Mouse (Mus musculus): Measurements from ENCODE around the gene Rfc3. TPM values are rescaled to one million over a fixed set of nuclear protein-coding genes. Genes with fewer than 3 reads are reported as not detected.
"Not testable (repeated sequence)": the region's sequence is repeated elsewhere in the genome, so short reads cannot be mapped to it uniquely, and the experiment has no call there.

The Rfc3 gene
- 66.6 and 67.0 TPM in 2 replicates for polyA plus RNA-seq (2014; fragmentation: Nextera tagmentation; extraction: Ambion mirVana)

DNA sequence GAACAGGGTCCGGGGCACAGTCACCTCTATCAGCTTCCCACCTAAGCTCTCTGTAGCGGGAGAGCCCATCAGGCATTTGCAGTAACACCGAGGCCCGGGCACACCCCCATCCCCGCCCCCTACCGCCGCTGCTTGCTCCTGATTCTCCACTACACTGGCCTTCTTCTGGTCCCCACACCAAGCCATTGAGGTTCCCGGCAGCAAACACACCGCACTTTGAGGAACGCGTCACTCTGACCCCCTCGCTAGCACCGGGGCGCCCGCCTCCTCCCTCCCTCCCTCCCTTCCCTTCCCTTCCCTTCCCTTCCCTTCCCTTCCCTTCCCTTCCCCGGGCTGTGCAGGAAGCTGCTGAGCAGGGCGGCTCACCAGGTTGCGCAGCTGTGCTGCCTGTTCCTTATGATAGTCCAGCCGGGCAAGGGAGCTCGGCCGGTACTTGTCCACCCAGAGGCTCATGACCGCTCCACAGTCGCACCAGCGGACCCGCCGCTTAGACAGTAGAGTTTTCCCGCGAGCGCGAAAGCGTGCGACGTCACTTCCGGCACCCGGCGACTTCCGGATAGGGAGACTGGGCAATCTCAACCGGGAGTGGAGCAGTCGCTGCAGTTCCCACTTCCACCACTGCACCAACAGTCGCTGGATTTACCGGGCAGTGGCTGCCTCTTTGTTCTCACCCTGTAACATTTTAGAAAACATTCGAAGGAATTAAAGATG, at the start of gene Rfc3:
TSS of gene Rfc3 (minus strand) at position 543 of the 711 bp plus-strand sequence.
- Histone ChIP-seq H3K9me3 (ENCODE audit: control insufficient read depth, low read length) (no peaks in the 10 kb centered on the region), H3K4me3 (replicated peaks; ENCODE audit: low read length) (peak within 1 kb of the TSS; percentile 68), H3K27ac (peak within 1 kb of the TSS; percentile 81), H3K9ac (peak within 1 kb of the TSS; percentile 76), H3K4me1 (replicated peaks; ENCODE audit: control insufficient read depth, insufficient read depth, low read length) (peaks cover 12% of the 10 kb centered on the region), H3K27me3 (ENCODE audit: control insufficient read depth, insufficient read depth, low read length) (no peaks in the 10 kb centered on the region), H3K4me2 (replicated peaks) (peak within 1 kb of the TSS; percentile 72), H3K36me3 (replicated peaks; ENCODE audit: control insufficient read depth, insufficient read depth) (peaks cover 38% of the 10 kb centered on the region)
- peak; percentile 98 for DNase-seq (ENCODE audit: low spot score)
- peak; percentile 99 for ATAC-seq (ENCODE audit: low FRiP score)
- 1% methylated on average over 39 of the region's 42 CpGs for whole genome bisulfite sequencing

DNA sequence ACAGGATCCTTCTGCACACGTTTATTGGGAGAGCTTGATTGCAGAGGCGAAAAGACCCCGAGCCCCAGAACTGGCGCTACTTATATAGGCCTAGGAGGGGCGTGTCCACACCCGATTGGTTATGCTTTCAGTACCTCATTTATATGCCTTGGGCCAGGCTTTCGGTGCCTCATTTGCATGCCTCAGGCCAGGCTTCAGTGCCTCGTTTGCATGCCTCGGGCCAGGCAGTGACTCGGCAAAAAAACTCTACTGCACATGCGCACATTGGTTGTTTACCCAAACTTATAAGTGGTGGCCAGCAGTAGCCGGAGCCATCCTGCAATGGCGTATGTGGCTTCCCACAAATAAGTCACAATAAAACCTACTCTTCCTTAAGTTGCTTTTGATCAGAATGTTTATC, 42.6 kb upstream of the Rfc3 start:
- H3K9me3 ChIP-seq (ENCODE audit: control insufficient read depth, low read length); H3K4me3 ChIP-seq (replicated peaks; ENCODE audit: low read length); H3K36me3 ChIP-seq (replicated peaks; ENCODE audit: control insufficient read depth, insufficient read depth); H3K27ac ChIP-seq; ATAC-seq (ENCODE audit: low FRiP score); H3K27me3 ChIP-seq (ENCODE audit: control insufficient read depth, insufficient read depth, low read length); H3K4me2 ChIP-seq (replicated peaks); H3K4me1 ChIP-seq (replicated peaks; ENCODE audit: control insufficient read depth, insufficient read depth, low read length); H3K9ac ChIP-seq; DNase-seq (ENCODE audit: low spot score): not testable (repeated sequence)
- 88% methylated on average over 13 of the region's 13 CpGs for WGBS

DNA sequence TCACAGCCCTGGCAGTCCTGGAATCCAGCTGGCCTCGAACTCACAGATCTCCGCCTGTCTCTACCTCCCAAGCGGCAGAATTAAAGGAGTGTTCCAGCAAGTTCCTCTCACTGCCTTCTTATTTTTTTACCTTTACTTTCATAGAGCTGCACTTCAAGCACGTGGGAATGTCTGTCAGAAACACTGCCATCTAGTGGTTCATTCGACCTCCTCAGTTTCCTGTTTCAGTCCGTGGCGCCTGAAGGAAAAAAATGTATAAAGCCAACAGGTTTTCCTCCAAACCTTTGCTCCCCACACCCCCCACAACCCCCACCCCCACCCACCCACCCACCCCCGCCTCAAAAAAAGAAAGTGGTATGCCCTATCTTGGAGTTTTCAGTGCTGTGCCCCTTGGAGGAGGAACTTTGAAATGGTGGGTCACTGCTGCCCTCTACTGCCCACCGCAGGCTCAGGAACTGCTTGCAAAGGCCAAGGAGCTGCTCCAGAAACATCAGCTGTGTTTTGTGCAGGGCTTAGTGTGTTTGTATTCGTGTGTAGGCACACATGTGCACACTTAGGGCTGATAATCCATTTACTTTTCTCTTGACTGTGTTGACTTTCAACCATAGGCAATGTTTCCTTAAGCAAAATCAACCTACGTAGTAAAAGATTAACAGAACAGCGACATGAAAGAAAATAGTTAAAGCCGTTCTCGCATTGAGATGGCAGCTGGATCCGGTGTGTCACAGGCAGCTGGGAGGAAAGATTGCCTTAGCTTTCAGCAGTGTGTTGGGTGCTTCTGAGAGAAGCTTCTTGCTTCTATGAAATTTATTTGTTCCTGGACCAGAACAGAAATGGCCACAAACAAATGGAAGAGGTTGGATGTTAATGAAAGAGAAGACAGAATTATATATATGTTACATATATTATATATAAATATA, 35.8 kb upstream of the Rfc3 start:
- H3K27ac ChIP-seq = no peak overlapping the region
- ATAC-seq (ENCODE audit: low FRiP score) (peak; percentile 93), DNase-seq (ENCODE audit: low spot score) (peak; percentile 83)
- H3K4me2 ChIP-seq (replicated peaks) = peak overlapping the region; percentile 40
- H3K4me1 ChIP-seq (replicated peaks; ENCODE audit: control insufficient read depth, insufficient read depth, low read length) = no peaks in the 10 kb centered on the region
- no peaks in the 10 kb centered on the region for H3K36me3 ChIP-seq (replicated peaks; ENCODE audit: control insufficient read depth, insufficient read depth)
- H3K27me3 ChIP-seq (ENCODE audit: control insufficient read depth, insufficient read depth, low read length) = no peaks in the 10 kb centered on the region
- 0 out of 2 replicates have a peak overlapping the region, but pooled peaks have one; percentile 12 for H3K9ac ChIP-seq
- 25% methylated on average over 15 of the region's 15 CpGs for WGBS
- H3K9me3 ChIP-seq (ENCODE audit: control insufficient read depth, low read length) = no peaks in the 10 kb centered on the region
- H3K4me3 ChIP-seq (replicated peaks; ENCODE audit: low read length) = no peak overlapping the region

DNA sequence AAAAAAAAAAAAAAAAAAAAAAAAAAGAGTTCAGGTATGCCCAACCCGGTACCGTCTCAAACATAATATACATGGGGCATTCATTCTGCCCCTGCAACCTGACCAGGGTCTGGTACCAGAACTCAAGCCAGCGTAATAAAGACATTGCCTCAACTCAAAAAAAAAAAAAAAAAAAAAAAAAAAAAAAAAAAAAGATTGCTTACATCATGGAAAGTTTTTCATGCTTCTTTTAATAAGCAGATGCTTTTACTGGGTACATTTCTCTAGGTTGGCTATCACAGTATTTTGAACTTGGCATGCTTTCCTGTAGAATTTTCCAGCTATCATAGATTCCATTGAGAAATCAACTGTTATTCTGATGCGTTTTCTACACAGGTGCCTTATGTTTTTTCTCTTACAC, 11.2 kb upstream of the Rfc3 start:
- no peaks in the 10 kb centered on the region for H3K4me1 ChIP-seq (replicated peaks; ENCODE audit: control insufficient read depth, insufficient read depth, low read length)
- no peak overlapping the region for H3K4me3 ChIP-seq (replicated peaks; ENCODE audit: low read length)
- no peaks in the 10 kb centered on the region for H3K36me3 ChIP-seq (replicated peaks; ENCODE audit: control insufficient read depth, insufficient read depth)
- H3K9me3 ChIP-seq (ENCODE audit: control insufficient read depth, low read length) = no peaks in the 10 kb centered on the region
- 92% methylated on average over 4 of the region's 4 CpGs for WGBS
- H3K4me2 ChIP-seq (replicated peaks) = no peak overlapping the region
- DNase-seq (ENCODE audit: low spot score) = peak; percentile 2
- H3K27me3 ChIP-seq (ENCODE audit: control insufficient read depth, insufficient read depth, low read length) = no peaks in the 10 kb centered on the region
- no peak overlapping the region for H3K9ac ChIP-seq
- no peak for ATAC-seq (ENCODE audit: low FRiP score)
- H3K27ac ChIP-seq = no peak overlapping the region

DNA sequence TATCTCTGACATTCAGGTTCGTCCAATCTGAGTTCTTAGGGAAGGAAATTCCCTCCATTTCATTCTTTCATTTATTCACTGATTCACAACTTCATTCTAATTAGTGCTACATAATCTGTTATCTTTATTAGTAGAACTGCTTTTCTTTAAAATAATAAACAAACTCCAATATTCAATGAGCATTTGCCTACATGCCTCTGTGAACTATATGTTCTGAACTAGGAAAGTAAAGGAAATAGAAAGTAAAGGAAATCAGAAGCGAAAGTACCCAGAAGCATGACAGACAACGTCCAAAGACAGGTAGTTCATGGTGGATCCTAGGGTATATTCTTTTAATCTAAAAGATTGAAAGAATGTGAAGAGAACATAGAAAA, 356 bp upstream of the Rfc3 start:
- 66% methylated on average over 3 of the region's 3 CpGs for WGBS

DNA sequence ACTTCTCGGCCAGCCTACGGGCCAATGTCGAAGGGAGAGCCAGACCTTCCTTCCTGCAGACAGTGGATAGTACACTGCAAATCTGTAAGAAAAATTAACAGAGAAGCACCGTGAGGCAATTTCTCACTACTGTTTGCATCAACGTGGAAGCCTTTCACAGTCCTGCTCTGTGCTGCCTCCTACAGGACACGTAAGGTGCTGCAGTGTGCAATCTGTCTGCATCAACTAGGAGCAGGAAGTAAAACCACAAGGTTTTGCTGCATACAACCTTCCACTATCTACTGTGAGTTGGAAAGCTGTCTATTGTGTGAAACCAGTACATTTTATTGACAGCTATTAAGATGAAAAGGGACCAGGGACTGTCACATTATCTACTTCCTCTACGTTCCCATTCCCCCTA, 6.2 kb downstream of the Rfc3 start:
- Histone ChIP-seq H3K27me3 (ENCODE audit: control insufficient read depth, insufficient read depth, low read length) (no peaks in the 10 kb centered on the region), H3K9me3 (ENCODE audit: control insufficient read depth, low read length) (no peaks in the 10 kb centered on the region), H3K36me3 (replicated peaks; ENCODE audit: control insufficient read depth, insufficient read depth) (peaks cover 98% of the 10 kb centered on the region), H3K27ac (no peak overlapping the region), H3K4me3 (replicated peaks; ENCODE audit: low read length) (no peak overlapping the region), H3K9ac (no peak overlapping the region), H3K4me2 (replicated peaks) (no peak overlapping the region), H3K4me1 (replicated peaks; ENCODE audit: control insufficient read depth, insufficient read depth, low read length) (peaks cover 7% of the 10 kb centered on the region)
- 94% methylated on average over 7 of the region's 7 CpGs for WGBS
- no peak for ATAC-seq (ENCODE audit: low FRiP score)
- DNase-seq (ENCODE audit: low spot score) = no peak

More for the DNA sequence above, 356 bp upstream of the Rfc3 start:
- H3K27me3 ChIP-seq (ENCODE audit: control insufficient read depth, insufficient read depth, low read length) = no peaks in the 10 kb centered on the region
- H3K27ac ChIP-seq = peak overlapping the region; percentile 81
- H3K4me3 ChIP-seq (replicated peaks; ENCODE audit: low read length) = peak overlapping the region; percentile 68; the same call in 1 of the 2 replicates
- no peaks in the 10 kb centered on the region for H3K9me3 ChIP-seq (ENCODE audit: control insufficient read depth, low read length)
- peaks cover 32% of the 10 kb centered on the region for H3K36me3 ChIP-seq (replicated peaks; ENCODE audit: control insufficient read depth, insufficient read depth)
- H3K4me2 ChIP-seq (replicated peaks) = peak overlapping the region; percentile 72
- H3K4me1 ChIP-seq (replicated peaks; ENCODE audit: control insufficient read depth, insufficient read depth, low read length) = peaks cover 12% of the 10 kb centered on the region
- DNase-seq (ENCODE audit: low spot score) (no peak), ATAC-seq (ENCODE audit: low FRiP score) (no peak; the same call in 1 of the 2 replicates)
- H3K9ac ChIP-seq = peak overlapping the region; percentile 76

DNA sequence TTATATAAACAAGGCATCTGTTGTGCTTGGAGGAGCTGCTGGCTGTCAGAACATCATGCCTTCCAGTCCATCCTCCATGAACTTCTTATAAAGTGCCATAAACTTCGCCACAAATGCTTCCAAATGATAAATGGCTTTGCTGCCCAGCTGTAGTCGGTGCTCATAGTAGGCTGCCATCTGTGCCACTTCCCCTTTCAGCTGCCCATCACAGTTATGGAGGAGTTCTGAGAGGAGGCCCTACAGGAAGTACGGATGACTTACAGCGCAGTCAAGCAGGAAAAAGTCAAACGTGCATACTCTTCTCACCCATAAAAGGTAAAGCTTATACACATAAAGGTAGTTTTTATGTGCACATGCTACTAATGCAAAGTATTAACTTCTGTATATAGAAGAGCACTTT, 8.2 kb downstream of the Rfc3 start:
- DNase-seq (ENCODE audit: low spot score) (no peak), ATAC-seq (ENCODE audit: low FRiP score) (no peak)
- H3K27me3 ChIP-seq (ENCODE audit: control insufficient read depth, insufficient read depth, low read length) = no peaks in the 10 kb centered on the region
- H3K27ac ChIP-seq = no peak overlapping the region
- WGBS = 92% methylated on average over 5 of the region's 5 CpGs
- H3K4me3 ChIP-seq (replicated peaks; ENCODE audit: low read length) = no peak overlapping the region
- no peak overlapping the region for H3K4me2 ChIP-seq (replicated peaks)
- peaks cover 81% of the 10 kb centered on the region for H3K36me3 ChIP-seq (replicated peaks; ENCODE audit: control insufficient read depth, insufficient read depth)
- no peaks in the 10 kb centered on the region for H3K9me3 ChIP-seq (ENCODE audit: control insufficient read depth, low read length)
- no peaks in the 10 kb centered on the region for H3K4me1 ChIP-seq (replicated peaks; ENCODE audit: control insufficient read depth, insufficient read depth, low read length)
- H3K9ac ChIP-seq = no peak overlapping the region

DNA sequence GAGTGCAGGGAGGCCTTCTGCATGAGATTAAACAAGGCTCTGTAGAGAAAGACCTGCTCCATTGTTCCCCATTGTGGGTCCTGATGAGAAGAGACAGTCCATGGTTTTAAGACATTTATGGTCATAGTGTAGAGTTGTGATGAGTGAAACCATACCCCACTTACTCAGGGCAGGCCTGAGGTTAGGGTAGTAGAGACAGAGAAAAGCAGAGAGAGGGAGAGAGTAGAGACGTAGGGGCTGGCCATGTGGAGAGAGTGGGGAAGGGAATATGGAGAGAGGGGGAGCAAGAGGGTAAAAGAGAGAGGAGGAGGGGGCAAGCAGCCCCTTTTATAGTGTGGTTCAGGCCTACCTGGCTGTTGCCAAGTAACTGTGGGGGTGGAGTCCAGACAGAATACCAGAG, 8.9 kb downstream of the Rfc3 start:
- Histone ChIP-seq H3K27me3 (ENCODE audit: control insufficient read depth, insufficient read depth, low read length) (no peaks in the 10 kb centered on the region), H3K9me3 (ENCODE audit: control insufficient read depth, low read length) (no peaks in the 10 kb centered on the region), H3K36me3 (replicated peaks; ENCODE audit: control insufficient read depth, insufficient read depth) (peaks cover 73% of the 10 kb centered on the region), H3K4me3 (replicated peaks; ENCODE audit: low read length) (no peak overlapping the region), H3K4me1 (replicated peaks; ENCODE audit: control insufficient read depth, insufficient read depth, low read length) (no peaks in the 10 kb centered on the region), H3K27ac (no peak overlapping the region), H3K9ac (no peak overlapping the region), H3K4me2 (replicated peaks) (no peak overlapping the region)
- ATAC-seq (ENCODE audit: low FRiP score) = 0 out of 2 replicates have a peak, but pooled peaks have one; percentile 31
- no peak for DNase-seq (ENCODE audit: low spot score)
- WGBS = 100% methylated on average over 1 of the region's 1 CpGs

DNA sequence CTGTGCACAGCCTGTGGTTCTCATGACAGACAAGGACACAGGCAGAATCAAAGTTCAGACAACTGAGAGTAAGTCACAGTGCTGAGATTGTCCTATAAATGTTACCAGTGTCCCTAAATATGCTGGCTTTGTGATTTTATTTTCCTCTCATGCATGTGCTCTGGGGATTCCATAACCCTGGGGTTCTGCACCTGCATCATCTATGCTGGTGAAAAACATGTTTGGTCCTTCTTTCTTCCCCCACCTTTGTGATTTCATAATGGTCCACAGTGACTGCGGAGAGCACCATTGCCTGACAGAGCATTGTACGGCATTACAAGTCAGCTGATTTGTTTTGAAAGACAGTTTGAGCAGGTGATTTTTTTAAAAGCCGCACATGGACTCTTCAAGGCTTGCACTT, 45.1 kb downstream of the Rfc3 start, which contains the start of gene Vmn2r18:
TSS of gene Vmn2r18 (minus strand) at position 101 of the 400 bp plus-strand sequence.
- 87% methylated on average over 3 of the region's 3 CpGs for WGBS
- no peaks in the 10 kb centered on the region for H3K9me3 ChIP-seq (ENCODE audit: control insufficient read depth, low read length)
- no peaks in the 10 kb centered on the region for H3K4me1 ChIP-seq (replicated peaks; ENCODE audit: control insufficient read depth, insufficient read depth, low read length)
- H3K4me2 ChIP-seq (replicated peaks) = no peak within 1 kb of the TSS
- DNase-seq (ENCODE audit: low spot score) (no peak), ATAC-seq (ENCODE audit: low FRiP score) (no peak)
- no peak within 1 kb of the TSS for H3K9ac ChIP-seq
- H3K36me3 ChIP-seq (replicated peaks; ENCODE audit: control insufficient read depth, insufficient read depth) = no peaks in the 10 kb centered on the region
- H3K27ac ChIP-seq = no peak within 1 kb of the TSS
- H3K4me3 ChIP-seq (replicated peaks; ENCODE audit: low read length) = no peak within 1 kb of the TSS
- no peaks in the 10 kb centered on the region for H3K27me3 ChIP-seq (ENCODE audit: control insufficient read depth, insufficient read depth, low read length)

Measured in hindbrain, embryonic 14.5 days (tissue).